ENCODE assay signal across 8 mouse cellular contexts in genomic region chr13:45442918-45443535, GRCm38 (mm10). TPM values are rescaled to one million over a fixed set of nuclear protein-coding genes. Genes with fewer than 3 reads are reported as not detected.
DNase-seq lines count a peak whose midpoint lies in the region; ATAC-seq and TF ChIP-seq lines count a peak whose summit lies in the region.

No protein-coding gene starts in this region.

- ATAC-seq in kidney, embryonic 15.5 days (replicated peaks; ENCODE audit: low FRiP score), result no peak

- H3K4me1 ChIP-seq in kidney, embryonic 15.5 days, result peaks cover 21% of the 10 kb centered on the region
- peaks cover 73% of the 10 kb centered on the region for H3K4me1 ChIP-seq in megakaryocyte, embryonic 14.5 days

- peak; percentile 6 to 35 for DNase-seq in thymus, adult 18-20 months
- DNase-seq in thymus, postnatal 10 days (ENCODE audit: low spot score in 2 of 2), result no peak
- no peak for DNase-seq in left cerebral cortex, adult 2 months (ENCODE audit: extremely low spot score in 1 of 2, low spot score in 2 of 2)
- no peak for DNase-seq in cerebellum, adult 9-10 months
- DNase-seq in adrenal gland, adult 18-20 months (ENCODE audit: low spot score in 2 of 2), result no peak
- DNase-seq in gastrocnemius, postnatal 25 days, result no peak

- no peak for TF ChIP-seq CTCF in left cerebral cortex, adult 2 months (IDR thresholded peaks at IDR 0.05)

- H3K4me2 ChIP-seq in kidney, embryonic 15.5 days, result no peak overlapping the region

- H3K27me3 ChIP-seq in kidney, embryonic 15.5 days, result no peaks in the 10 kb centered on the region
- no peaks in the 10 kb centered on the region for H3K27me3 ChIP-seq in megakaryocyte, embryonic 14.5 days (replicated peaks)

- no peaks in the 10 kb centered on the region for H3K36me3 ChIP-seq in kidney, embryonic 15.5 days
- no peaks in the 10 kb centered on the region for H3K36me3 ChIP-seq in megakaryocyte, embryonic 14.5 days (replicated peaks; ENCODE audit: low read length)

- no peak overlapping the region for H3K9ac ChIP-seq in kidney, embryonic 15.5 days

- intact Hi-C loops in left cerebral cortex, adult 2 months (cut with DNase I), result loop anchor here (2.0 kb wide), 2 partner anchors 54 to 412 kb away; partner anchors contain the start of gene Mylip

- H3K27ac ChIP-seq in kidney, embryonic 15.5 days, result peak overlapping the region; percentile 37
- H3K27ac ChIP-seq in left cerebral cortex, adult 2 months, result no peak overlapping the region

- H3K9me3 ChIP-seq in kidney, embryonic 15.5 days (replicated peaks), result no peaks in the 10 kb centered on the region
- no peaks in the 10 kb centered on the region for H3K9me3 ChIP-seq in megakaryocyte, embryonic 14.5 days

- no peak overlapping the region for H3K4me3 ChIP-seq in kidney, embryonic 15.5 days (replicated peaks)
- H3K4me3 ChIP-seq in megakaryocyte, embryonic 14.5 days (replicated peaks), result peak overlapping the region; percentile 81
- no peak overlapping the region for H3K4me3 ChIP-seq in left cerebral cortex, adult 2 months

- WGBS in kidney, embryonic 15.5 days, result 44% methylated on average over 8 of the region's 8 CpGs

RNA-seq across cellular contexts. Expression of gene Mylip, which starts 53.5 kb away (rescaled TPM):
- 13.1 and 14.8 TPM in 2 replicates for polyA plus RNA-seq in kidney, embryonic 15.5 days (2015; fragmentation: Nextera tagmentation; extraction: Ambion mirVana)
- polyA plus RNA-seq in megakaryocyte, embryonic 14.5 days (2012; ENCODE audit: insufficient read depth, low replicate concordance), result 4.6 and 7.1 TPM in 2 replicates
- total RNA-seq in left cerebral cortex, adult 2 months (2021), result 10 to 100 TPM; 16.2 to 16.6 TPM
- 1 to 10 TPM; 6.9 to 7.5 TPM for total RNA-seq in adrenal gland, adult 18-20 months (2021)
- total RNA-seq in gastrocnemius, postnatal 25 days (2021), result 10 to 100 TPM in 1 of 2 experiments, 1 to 10 TPM in 1; 6.1 to 11.4 TPM

Comparison
In these comparisons a context has a peak if more than half of its experiments do, and no peak if none do; other contexts are left out.
1. DNase-seq: peak in thymus, adult 18-20 months (2 of 2); none in thymus, postnatal 10 days (0 of 2), left cerebral cortex, adult 2 months (0 of 2), cerebellum, adult 9-10 months (single experiment), adrenal gland, adult 18-20 months (0 of 2) and gastrocnemius, postnatal 25 days (single experiment).